Mouse (Mus musculus): ENCODE measurements around the gene Pde6b.

- TF ChIP-seq MYOG (IDR thresholded peaks at IDR 0.05; ENCODE audit: control insufficient read depth in 1 of 3, insufficient read depth in 1 of 3, insufficient read length in 2 of 3, low read depth in 2 of 3) (no peak), E2F4 (IDR thresholded peaks at IDR 0.05; ENCODE audit: insufficient read depth) (no peak), POLR2A (IDR thresholded peaks at IDR 0.05; ENCODE audit: insufficient read length, low read depth) (peak; percentile 34), CEBPB (IDR thresholded peaks at IDR 0.05; ENCODE audit: insufficient read depth, poor library complexity, severe bottlenecking) (no peak)
These were observed 74.3 kb downstream of the Pde6b start for GRCm38 (mm10) chr5:108462446-108462845.
